Mouse (Mus musculus): ENCODE data around the gene Gm26602. TPM values are rescaled to one million over a fixed set of nuclear protein-coding genes. Genes with fewer than 3 reads are reported as not detected.

Gm26602 gene
- polyA plus RNA-seq, 1 experiment, result not detected

- Histone ChIP-seq H3K36me3 (ENCODE audit: control insufficient read depth, insufficient read depth, low read length) (no peaks in the 10 kb centered on the region), H3K4me1 (ENCODE audit: control insufficient read depth, insufficient read depth, low read length) (peaks cover 19% of the 10 kb centered on the region), H3K4me3 (ENCODE audit: insufficient read depth, low read depth, low read length) (no peak overlapping the region), H3K27ac (ENCODE audit: insufficient read depth, low read depth, low read length) (no peak overlapping the region), H3K27me3 (replicated peaks; ENCODE audit: control insufficient read depth, insufficient read depth, low read length) (no peaks in the 10 kb centered on the region)
- DNase-seq, result no peak
- 77% methylated on average over 18 of the region's 18 CpGs for WGBS
- TF ChIP-seq POLR2A (IDR thresholded peaks at IDR 0.05; ENCODE audit: low read depth, low read length), result no peak
- TF ChIP-seq CTCF (conservative IDR thresholded peaks at IDR 0.05; ENCODE audit: insufficient read depth, insufficient read length, low read depth, low read length), result no peak
Observed at GRCm38 (mm10) chr10:79929967-79930825, 19.5 kb downstream of the Gm26602 start.

GRCm38 (mm10) chr10:79930826-79931186 is 20.1 kb downstream of the Gm26602 start:
- Histone ChIP-seq H3K27ac (ENCODE audit: insufficient read depth, low read depth, low read length) (no peak overlapping the region), H3K36me3 (ENCODE audit: control insufficient read depth, insufficient read depth, low read length) (no peaks in the 10 kb centered on the region), H3K27me3 (replicated peaks; ENCODE audit: control insufficient read depth, insufficient read depth, low read length) (no peaks in the 10 kb centered on the region), H3K4me3 (ENCODE audit: insufficient read depth, low read depth, low read length) (no peak overlapping the region), H3K4me1 (ENCODE audit: control insufficient read depth, insufficient read depth, low read length) (peaks cover 22% of the 10 kb centered on the region)
- TF ChIP-seq CTCF (conservative IDR thresholded peaks at IDR 0.05; ENCODE audit: insufficient read depth, insufficient read length, low read depth, low read length) (no peak), POLR2A (IDR thresholded peaks at IDR 0.05; ENCODE audit: low read depth, low read length) (no peak)
- 88% methylated on average over 16 of the region's 16 CpGs for WGBS
- no peak for DNase-seq

- no peak for TF ChIP-seq POLR2A (IDR thresholded peaks at IDR 0.05; ENCODE audit: low read depth, low read length)
- no peak for TF ChIP-seq CTCF (conservative IDR thresholded peaks at IDR 0.05; ENCODE audit: insufficient read depth, insufficient read length, low read depth, low read length)
- H3K27ac ChIP-seq (ENCODE audit: insufficient read depth, low read depth, low read length), result no peak overlapping the region
- no peak for DNase-seq
- H3K4me3 ChIP-seq (ENCODE audit: insufficient read depth, low read depth, low read length), result no peak overlapping the region
- WGBS, result 90% methylated on average over 9 of the region's 9 CpGs
- H3K36me3 ChIP-seq (ENCODE audit: control insufficient read depth, insufficient read depth, low read length), result no peaks in the 10 kb centered on the region
- H3K27me3 ChIP-seq (replicated peaks; ENCODE audit: control insufficient read depth, insufficient read depth, low read length), result no peaks in the 10 kb centered on the region
- H3K4me1 ChIP-seq (ENCODE audit: control insufficient read depth, insufficient read depth, low read length), result peaks cover 32% of the 10 kb centered on the region
Observed at GRCm38 (mm10) chr10:79931797-79932196, 21.1 kb downstream of the Gm26602 start.

GRCm38 (mm10) chr10:79932736-79933135 is 22.1 kb downstream of the Gm26602 start:
- H3K27me3 ChIP-seq (replicated peaks; ENCODE audit: control insufficient read depth, insufficient read depth, low read length), result no peaks in the 10 kb centered on the region
- no peaks in the 10 kb centered on the region for H3K36me3 ChIP-seq (ENCODE audit: control insufficient read depth, insufficient read depth, low read length)
- no peak overlapping the region for H3K27ac ChIP-seq (ENCODE audit: insufficient read depth, low read depth, low read length)
- no peak for TF ChIP-seq POLR2A (IDR thresholded peaks at IDR 0.05; ENCODE audit: low read depth, low read length)
- TF ChIP-seq CTCF (conservative IDR thresholded peaks at IDR 0.05; ENCODE audit: insufficient read depth, insufficient read length, low read depth, low read length), result no peak
- peaks cover 40% of the 10 kb centered on the region for H3K4me1 ChIP-seq (ENCODE audit: control insufficient read depth, insufficient read depth, low read length)
- 25% methylated on average over 8 of the region's 8 CpGs for WGBS
- DNase-seq, result peak; percentile 73
- no peak overlapping the region for H3K4me3 ChIP-seq (ENCODE audit: insufficient read depth, low read depth, low read length)

GRCm38 (mm10) chr10:79933145-79933679 is 22.6 kb downstream of the Gm26602 start:
- Histone ChIP-seq H3K4me3 (ENCODE audit: insufficient read depth, low read depth, low read length) (no peak overlapping the region), H3K27me3 (replicated peaks; ENCODE audit: control insufficient read depth, insufficient read depth, low read length) (no peaks in the 10 kb centered on the region), H3K27ac (ENCODE audit: insufficient read depth, low read depth, low read length) (no peak overlapping the region), H3K36me3 (ENCODE audit: control insufficient read depth, insufficient read depth, low read length) (no peaks in the 10 kb centered on the region), H3K4me1 (ENCODE audit: control insufficient read depth, insufficient read depth, low read length) (peaks cover 44% of the 10 kb centered on the region)
- DNase-seq, result peak; percentile 46
- 51% methylated on average over 9 of the region's 9 CpGs for WGBS
- TF ChIP-seq CTCF (conservative IDR thresholded peaks at IDR 0.05; ENCODE audit: insufficient read depth, insufficient read length, low read depth, low read length) (no peak), POLR2A (IDR thresholded peaks at IDR 0.05; ENCODE audit: low read depth, low read length) (no peak)

- Histone ChIP-seq H3K4me1 (ENCODE audit: control insufficient read depth, insufficient read depth, low read length) (peaks cover 46% of the 10 kb centered on the region), H3K27me3 (replicated peaks; ENCODE audit: control insufficient read depth, insufficient read depth, low read length) (no peaks in the 10 kb centered on the region), H3K4me3 (ENCODE audit: insufficient read depth, low read depth, low read length) (no peak overlapping the region), H3K27ac (ENCODE audit: insufficient read depth, low read depth, low read length) (peak overlapping the region; percentile 18; the same call in 1 of the 2 replicates), H3K36me3 (ENCODE audit: control insufficient read depth, insufficient read depth, low read length) (no peaks in the 10 kb centered on the region)
- DNase-seq, result no peak
- no peak for TF ChIP-seq CTCF (conservative IDR thresholded peaks at IDR 0.05; ENCODE audit: insufficient read depth, insufficient read length, low read depth, low read length)
- TF ChIP-seq POLR2A (IDR thresholded peaks at IDR 0.05; ENCODE audit: low read depth, low read length), result no peak
- WGBS, result 47% methylated on average over 6 of the region's 6 CpGs
Observed at GRCm38 (mm10) chr10:79933861-79934260, 23.2 kb downstream of the Gm26602 start.

- DNase-seq, result peak; percentile 96
- peaks cover 51% of the 10 kb centered on the region for H3K4me1 ChIP-seq (ENCODE audit: control insufficient read depth, insufficient read depth, low read length)
- peak overlapping the region; percentile 18; the same call in 1 of the 2 replicates for H3K27ac ChIP-seq (ENCODE audit: insufficient read depth, low read depth, low read length)
- H3K27me3 ChIP-seq (replicated peaks; ENCODE audit: control insufficient read depth, insufficient read depth, low read length), result no peaks in the 10 kb centered on the region
- no peaks in the 10 kb centered on the region for H3K36me3 ChIP-seq (ENCODE audit: control insufficient read depth, insufficient read depth, low read length)
- H3K4me3 ChIP-seq (ENCODE audit: insufficient read depth, low read depth, low read length), result no peak overlapping the region
- WGBS, result 14% methylated on average over 13 of the region's 13 CpGs
- no peak for TF ChIP-seq CTCF (conservative IDR thresholded peaks at IDR 0.05; ENCODE audit: insufficient read depth, insufficient read length, low read depth, low read length)
Observed at GRCm38 (mm10) chr10:79934272-79934721, 23.6 kb downstream of the Gm26602 start.
